Mouse (Mus musculus) megakaryocyte, adult 5-6 weeks (primary cell): ENCODE measurements at regions not wholly inside any gene's neighbourhood (a gene's known extent, or its start where the extent isn't known, plus 50 kb on each side); places are given as distances from the start of the nearest gene placed in this dataset.
A peak's percentile ranks its signal among the peaks of the same experiment; 100 is the strongest.

Experiments used
- ATAC-seq: 2 replicates; pipeline ENCODE4 v1.8.0; 2016; ENCODE audit warnings: mild to moderate bottlenecking, inconsistent platforms; ENCODE audit not compliant: poor library complexity, severe bottlenecking

DNA sequence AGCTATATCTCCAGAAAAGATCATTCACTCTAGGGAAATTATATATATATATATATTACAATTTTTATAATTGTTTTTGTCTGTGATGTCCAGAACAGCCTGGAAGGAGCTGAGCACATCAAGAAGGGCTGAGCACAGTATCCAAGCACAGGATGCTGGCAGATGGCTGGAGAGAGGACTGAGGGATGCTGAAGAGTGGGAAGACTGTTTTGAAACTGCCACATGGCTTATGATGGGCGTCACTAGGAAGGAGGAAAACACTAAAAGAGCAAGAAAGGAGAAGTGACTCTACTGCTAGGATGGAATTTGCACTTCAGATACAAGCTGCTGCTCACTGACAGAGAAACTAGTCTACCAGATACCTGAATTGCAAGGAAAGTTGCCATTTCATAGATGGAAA is 50.4 kb upstream of the Atg10 start:
- ATAC-seq, result no peak

DNA sequence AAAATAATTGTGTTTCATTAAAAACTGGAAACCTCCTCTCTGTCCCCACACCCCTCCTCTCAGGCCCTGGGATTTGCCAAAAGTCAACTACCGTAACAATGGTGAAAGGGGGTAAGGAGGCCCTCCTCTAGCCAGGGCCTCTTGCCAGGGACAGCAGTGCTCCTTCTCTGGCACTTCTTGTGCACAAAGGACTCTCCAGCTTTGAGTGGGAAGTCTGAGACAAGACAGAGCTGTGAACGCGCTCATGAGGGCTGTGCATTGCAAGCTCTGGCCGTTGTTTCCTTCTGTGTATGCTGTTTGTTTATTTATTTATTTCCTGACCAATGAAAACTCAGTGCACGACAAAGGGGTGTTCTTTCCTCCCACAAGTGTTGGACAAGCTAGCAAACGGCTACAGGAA is 50.8 kb upstream of the Atg10 start:
- ATAC-seq, result no peak

GRCm38 (mm10) chr13:91279487-91279886 is 55.7 kb upstream of the Atg10 start:
- no peak for ATAC-seq

- ATAC-seq, result 0 out of 2 replicates have a peak, but pooled peaks have one; percentile 21
Measured at GRCm38 (mm10) chr13:91295552-91296170, 71.9 kb upstream of the Atg10 start.

DNA sequence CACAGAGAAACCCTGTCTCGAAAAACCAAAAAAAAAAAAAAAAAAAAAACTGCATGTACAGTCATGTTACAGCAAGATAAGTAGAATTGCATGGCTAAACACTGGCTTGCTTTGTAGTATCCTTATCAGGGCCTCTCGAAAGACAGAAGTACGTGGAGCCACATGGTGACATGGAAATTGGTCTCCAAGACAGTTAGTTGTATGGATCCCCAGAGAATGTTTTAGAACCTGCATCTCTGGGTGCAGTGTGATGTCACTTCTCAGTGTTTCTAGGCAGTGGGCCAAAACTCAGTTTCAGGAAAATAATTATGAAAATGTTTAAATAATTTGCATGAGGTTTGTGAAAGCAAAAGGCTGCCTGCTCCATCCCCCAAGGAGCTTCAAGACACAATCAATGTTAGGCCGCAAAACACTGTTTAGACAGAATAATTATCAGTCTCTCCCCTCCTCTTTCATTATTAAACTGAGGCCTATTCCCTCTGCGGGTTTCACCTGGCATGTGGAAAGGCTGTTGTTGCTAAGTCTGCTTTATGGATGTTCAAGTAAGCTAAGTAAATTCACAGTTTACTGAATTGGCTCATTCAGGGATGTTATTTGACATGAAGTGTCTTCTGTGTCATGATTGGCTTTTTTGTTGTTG is 72.9 kb upstream of the Atg10 start:
- no peak for ATAC-seq

GRCm38 (mm10) chr13:91301849-91302248 is 78.1 kb upstream of the Atg10 start:
- ATAC-seq, result no peak

- no peak for ATAC-seq
Measured at GRCm38 (mm10) chr13:91305697-91306405, 82.1 kb upstream of the Atg10 start.

GRCm38 (mm10) chr13:91306545-91306944 is 82.8 kb upstream of the Atg10 start:
- ATAC-seq, result no peak

DNA sequence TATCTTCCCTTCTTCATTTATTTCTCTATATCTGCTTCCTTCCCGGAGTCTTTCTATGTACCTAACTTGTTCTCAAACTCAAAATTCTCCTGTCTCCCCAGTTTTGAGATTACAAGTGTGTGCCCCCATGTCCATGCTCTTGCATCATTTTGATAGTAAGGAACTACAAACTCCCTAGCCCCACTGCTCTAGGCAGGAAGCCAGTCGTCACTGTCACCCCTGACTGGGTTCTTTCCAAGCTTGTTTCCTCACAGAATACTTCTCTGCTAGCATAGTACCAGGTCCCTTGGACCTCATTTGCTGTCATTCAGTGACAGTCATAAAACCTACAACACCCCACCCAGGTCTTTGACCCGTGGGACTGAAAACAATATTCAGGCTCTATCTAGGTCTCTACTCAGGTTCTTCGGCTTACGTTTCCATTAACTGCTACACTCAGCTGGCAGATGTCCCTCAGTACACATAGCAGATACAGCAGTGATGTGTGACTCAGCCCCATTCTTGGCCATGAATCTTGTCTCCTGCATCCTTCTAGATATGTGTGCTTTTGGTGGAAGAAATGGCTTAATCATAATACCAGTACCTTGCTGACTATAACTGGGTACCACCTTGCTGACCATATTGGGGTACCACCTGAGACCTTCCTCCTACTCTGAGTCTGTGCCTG is 89.3 kb upstream of the Atg10 start:
- ATAC-seq, result no peak

DNA sequence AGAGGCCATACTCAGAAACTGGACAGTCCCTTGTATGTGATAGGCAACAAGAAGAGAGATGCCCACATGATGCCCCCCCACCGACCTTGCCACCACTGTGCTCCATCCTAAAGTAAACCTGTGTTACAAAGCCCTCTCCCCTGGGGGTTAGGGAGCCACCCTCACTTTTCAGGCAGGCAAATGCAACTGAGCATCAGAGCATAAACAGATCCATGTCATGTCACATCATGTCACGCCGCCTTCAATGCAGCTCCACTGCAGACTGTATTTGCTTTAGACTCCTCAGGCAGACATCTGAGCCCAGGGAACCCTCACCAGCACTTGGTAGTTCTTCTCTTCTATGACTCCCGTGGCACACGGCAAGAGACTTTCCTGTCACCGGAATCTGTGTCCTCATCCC is 98.6 kb upstream of the Atg10 start:
- no peak for ATAC-seq

- no peak for ATAC-seq
Measured at GRCm38 (mm10) chr13:91326834-91327233, 103.1 kb upstream of the Atg10 start.

DNA sequence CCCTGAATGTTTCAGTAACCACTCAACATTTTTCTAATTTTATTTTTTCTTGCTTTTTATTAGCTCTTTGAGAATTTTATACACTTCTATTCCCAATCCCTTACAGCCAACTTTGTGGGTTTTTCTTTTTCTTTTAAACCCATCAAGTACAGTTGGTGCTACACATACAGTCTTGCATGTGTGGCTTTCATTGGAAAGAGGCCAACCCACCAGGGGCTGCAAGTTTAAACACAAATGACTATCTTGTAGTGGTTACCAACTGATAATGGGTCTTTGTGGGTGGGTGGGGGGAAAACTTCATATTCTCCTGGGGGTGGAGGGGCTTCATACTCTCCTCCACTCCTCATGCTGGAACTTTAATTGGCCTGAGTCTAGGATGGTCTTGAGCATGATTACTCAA is 110.5 kb upstream of the Atg10 start:
- no peak for ATAC-seq

- no peak for ATAC-seq
Measured at GRCm38 (mm10) chr13:91344139-91344538, 115.9 kb upstream of the Ssbp2 start.

DNA sequence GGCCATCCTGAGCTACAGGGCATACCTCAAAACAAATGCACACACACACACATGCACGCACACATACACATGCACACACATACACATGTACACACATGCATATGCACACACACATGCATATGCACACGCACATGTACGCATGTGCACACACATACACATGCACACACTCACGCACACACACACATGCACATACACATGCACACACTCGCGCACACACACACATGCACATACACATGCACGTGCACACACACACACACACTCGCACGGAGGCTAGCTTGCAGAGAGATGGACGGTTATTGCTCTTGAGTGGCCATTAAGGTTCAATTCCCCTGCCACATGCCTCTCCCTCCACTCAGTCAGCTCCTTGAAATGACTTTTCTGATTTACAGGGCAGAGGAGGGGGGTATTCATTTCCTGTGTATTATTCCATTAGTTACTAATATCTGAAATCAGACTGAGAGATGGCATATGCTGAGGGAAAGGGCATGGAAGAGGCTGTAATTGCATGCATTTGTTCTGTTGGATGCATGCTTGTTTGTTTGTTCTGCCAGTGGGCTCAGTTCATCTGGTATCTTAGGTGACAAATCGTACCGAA is 111.5 kb upstream of the Ssbp2 start:
- ATAC-seq, result no peak

DNA sequence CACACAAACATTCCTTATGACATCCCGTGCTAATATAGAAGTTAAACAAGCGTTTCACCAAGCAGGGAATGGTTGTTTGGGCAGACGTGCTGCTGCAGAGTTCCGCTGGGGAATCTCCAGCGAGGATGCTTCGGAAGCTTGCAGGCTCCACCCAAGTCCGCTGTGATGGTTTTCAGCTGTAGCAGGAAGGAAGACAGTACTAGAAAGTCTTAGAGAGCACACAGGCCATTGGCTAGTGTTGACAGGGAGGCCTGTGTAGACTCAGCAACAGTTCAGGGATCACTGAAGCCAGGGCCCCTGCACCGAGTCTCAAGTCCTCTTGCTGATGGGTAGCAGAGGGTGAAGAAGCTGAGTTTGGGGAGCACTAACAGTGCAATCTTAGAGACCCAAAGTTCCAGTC is 107.8 kb upstream of the Ssbp2 start:
- no peak for ATAC-seq

DNA sequence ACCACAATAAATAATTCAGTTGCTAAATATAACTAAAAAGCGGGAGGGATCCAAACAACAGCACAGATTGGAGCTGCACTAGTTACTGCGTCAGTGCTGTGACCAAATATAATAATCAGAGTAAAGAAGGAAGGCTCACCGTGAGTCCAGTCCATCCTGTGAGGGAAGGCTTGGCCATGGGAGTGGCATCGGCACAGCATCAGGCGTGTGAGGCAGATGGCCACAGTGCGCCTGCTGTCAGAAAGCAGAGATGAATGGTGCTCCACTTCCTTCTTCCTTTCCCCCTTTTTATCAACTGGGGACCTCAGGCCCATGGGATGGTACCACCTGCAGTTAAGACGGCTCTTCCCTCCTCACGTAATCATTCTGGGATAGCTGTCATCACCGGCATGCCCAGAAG is 103.6 kb upstream of the Ssbp2 start:
- no peak for ATAC-seq

DNA sequence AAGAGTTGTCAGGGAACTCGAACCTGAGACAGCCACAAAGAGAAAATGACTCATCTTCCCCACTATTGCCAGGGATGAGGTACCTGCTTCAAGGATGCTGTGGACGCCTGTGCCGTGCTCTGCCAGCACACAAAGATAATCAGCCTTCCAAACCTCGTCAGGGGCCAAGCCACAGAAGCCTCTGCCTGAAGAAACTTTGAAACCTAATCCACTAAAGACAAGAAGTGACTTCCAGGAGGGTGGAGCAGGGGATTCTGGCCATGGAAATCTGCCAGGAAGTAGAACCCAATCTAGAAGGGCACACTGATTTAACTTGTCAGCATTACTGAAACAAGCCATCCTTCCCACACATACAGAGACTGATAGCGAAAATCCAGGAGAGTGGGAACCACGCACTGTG is 100.0 kb upstream of the Ssbp2 start:
- no peak for ATAC-seq

GRCm38 (mm10) chr13:91365270-91365952 is 94.7 kb upstream of the Ssbp2 start:
- ATAC-seq, result no peak

DNA sequence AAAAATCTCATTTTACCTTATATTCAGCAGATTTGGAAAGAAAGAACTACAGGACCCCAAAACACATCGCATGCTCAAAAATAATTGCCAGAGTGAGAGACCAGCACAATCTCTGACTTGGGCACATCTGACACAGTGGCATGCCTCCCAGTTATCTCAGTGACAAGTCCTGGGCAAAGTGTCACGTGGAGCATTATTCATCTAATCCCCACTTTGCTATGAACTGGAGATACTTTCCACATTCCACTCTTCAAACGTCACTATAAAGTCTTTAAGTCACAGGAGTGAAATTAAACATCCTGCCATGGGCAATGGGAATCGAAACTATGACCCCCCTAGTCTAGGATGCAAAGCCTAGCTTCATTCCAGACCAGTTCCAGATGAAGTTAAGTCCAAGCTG is 93.5 kb upstream of the Ssbp2 start:
- ATAC-seq, result no peak

DNA sequence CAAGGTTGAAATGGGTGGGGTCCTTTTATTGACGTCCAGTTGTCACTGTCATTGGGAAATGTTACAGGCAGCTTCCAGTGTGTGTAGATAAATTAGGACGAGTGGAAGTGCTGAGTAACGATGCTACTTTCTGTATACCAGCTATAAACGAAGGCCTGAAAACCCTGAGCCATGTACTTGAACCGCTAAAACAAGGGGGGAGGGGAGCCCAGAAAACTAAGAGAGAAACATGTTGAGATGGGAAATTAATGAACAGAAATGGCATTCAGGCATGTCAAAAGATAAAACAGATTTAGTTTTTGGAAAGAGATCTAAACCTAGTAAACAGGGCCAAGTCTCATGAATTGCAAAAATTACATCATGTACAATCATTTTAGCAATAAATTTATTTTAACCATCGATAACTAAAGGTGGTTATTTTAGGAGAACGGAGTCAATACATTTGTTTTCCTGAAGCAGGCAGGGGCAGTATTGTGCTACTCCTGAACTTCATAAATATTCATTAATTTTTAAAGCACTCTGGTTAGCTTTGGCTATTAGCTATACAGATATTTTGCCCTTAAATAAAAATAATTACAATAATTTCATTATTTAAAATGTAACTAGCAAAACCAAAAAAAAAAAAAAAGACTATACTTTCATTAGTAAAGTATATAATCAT is 92.1 kb upstream of the Ssbp2 start:
- ATAC-seq, result no peak
